Mouse (Mus musculus) hindbrain, postnatal 0 days (tissue): Measurements from ENCODE around the gene Polr2j. TPM values are rescaled to one million over a fixed set of nuclear protein-coding genes. Genes with fewer than 3 reads are reported as not detected.
A peak's percentile ranks its signal among the peaks of the same experiment; 100 is the strongest.

ENCODE experiments used
- ATAC-seq: fragments of 200-750 bp; cut with Nextera tagmentation; 2 replicates; pipeline ENCODE4 v1.8.0; 2017; ENCODE audit warnings: mild to moderate bottlenecking, moderate TSS enrichment, moderate library complexity
- DNase-seq: peaks from one replicate; pipeline ENCODE4 v3.0.0-alpha.2; 2015; ENCODE audit warnings: low spot score
- H3K27ac ChIP-seq: fragments of 300-500 bp; sonication (generic); 2 replicates; pipeline ENCODE4 v1.5.1; 2014; ENCODE audit warnings: mild to moderate bottlenecking
- H3K27me3 ChIP-seq: fragments of 300-500 bp; sonication (generic); 2 replicates; pipeline ENCODE4 v1.6.1; 2014; ENCODE audit warnings: low read length, mixed read lengths; ENCODE audit not compliant: insufficient read depth
- H3K36me3 ChIP-seq: fragments of 300-500 bp; sonication (generic); 2 replicates; pipeline ENCODE4 v1.6.1; 2014; ENCODE audit warnings: low read length, mixed read lengths; ENCODE audit not compliant: insufficient read depth
- H3K4me1 ChIP-seq: fragments of 300-500 bp; sonication (generic); 2 replicates; pipeline ENCODE4 v1.6.1; 2014; ENCODE audit warnings: antibody characterized with exemption, low read length, mixed read lengths; ENCODE audit not compliant: insufficient read depth
- H3K4me2 ChIP-seq: fragments of 300-500 bp; sonication (generic); 2 replicates; pipeline ENCODE4 v1.6.1; 2014; ENCODE audit warnings: low read depth, mild to moderate bottlenecking, low read length, moderate library complexity, mixed read lengths
- H3K4me3 ChIP-seq: fragments of 300-500 bp; sonication (generic); 2 replicates; pipeline ENCODE4 v1.5.1; 2014; ENCODE audit warnings: low read length
- H3K9ac ChIP-seq: fragments of 300-500 bp; sonication (generic); replicated peaks from 2 replicates; pipeline ENCODE4 v1.6.1; 2014; ENCODE audit warnings: mild to moderate bottlenecking, low read length, moderate library complexity, mixed read lengths
- H3K9me3 ChIP-seq: fragments of 300-500 bp; sonication (generic); 2 replicates; pipeline ENCODE4 v1.6.1; 2016; ENCODE audit warnings: low read length, mixed read lengths
- CTCF ChIP-seq: IDR thresholded peaks from 2 replicates; pipeline ENCODE4 v1.5.1; 2016; ENCODE audit warnings: antibody characterized with exemption, control low read depth, low read depth
- WGBS: fragments of 180-500 bp; shearing (Covaris S2); extraction: QIAGEN DNeasy Blood & Tissue Kit; methylation state at CpG from one replicate; pipeline ENCODE4 v1.1.7; 2014; 5-methylcytosine and 5-hydroxymethylcytosine counted together
- microRNA-seq, 2 experiments: library from miRNA; unstranded; fragments of <30 nt; microRNA quantifications; one replicate each; pipeline ENCODE4; 2016
- polyA plus RNA-seq: library from polyadenylated mRNA; unstranded; fragments of >200 nt; fragmentation: Nextera tagmentation; extraction: Ambion mirVana; gene quantifications from 2 replicates; pipeline ENCODE4 v1.2.1, GENCODE M21; 2015
- total RNA-seq: library from RNA; depleted of rRNA; stranded (reverse); fragments of >200 nt; gene quantifications from 2 replicates; pipeline ENCODE4 v1.2.3, GENCODE M21; 2014; rRNA removed

The Polr2j gene
- total and polyA plus RNA-seq, 2 experiments from 2014 or later = 159 to 245 TPM

DNA sequence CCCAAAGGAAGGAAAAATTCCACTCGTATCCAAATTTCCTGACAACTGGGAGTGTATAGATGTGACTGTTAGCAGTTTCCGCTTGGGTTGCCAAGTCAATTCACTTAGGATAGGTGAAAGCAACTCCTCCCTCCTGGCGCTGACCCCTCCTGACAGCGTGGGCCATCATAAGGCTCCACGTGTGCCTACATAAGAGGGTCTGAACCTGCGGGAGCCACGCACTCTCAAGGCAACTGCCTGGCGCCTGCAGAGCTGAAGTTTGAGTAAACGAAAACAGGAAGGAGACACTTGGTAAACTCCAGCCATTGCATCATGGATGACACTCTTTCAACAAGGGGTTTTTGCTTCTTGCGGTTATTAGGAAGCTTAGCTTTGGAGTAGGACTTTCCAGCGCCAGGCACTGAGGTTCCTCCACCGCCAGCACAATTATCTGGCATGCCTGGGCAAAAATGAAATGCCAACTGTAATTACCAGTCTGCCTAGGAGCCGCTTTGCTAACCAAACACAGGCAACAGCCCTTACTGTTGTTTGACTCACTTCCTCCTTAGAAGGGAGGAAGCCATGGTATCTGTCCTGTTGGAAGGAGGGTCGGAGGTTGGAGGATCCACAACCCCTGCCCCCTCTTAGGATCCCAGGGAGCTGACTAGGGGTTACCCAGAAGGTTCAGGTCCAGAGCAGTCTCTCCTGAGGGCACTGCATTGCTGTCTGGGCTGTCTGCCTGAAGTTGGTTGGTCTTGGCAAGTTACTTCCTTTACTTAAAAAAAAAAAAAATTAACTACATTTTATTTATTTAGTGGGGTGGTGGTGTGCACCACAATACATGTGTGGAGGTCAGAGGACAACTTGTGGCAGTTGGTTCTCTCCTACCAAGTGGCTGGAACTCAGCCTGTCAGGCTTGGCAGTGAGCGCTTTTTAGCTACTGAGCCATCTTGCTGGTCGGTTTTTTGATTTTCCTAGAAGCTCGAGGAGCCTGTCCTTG lies 55.2 kb downstream of the Polr2j start:
- peak overlapping the region; percentile 59 for H3K4me3 ChIP-seq
- WGBS = 27% methylated on average over 17 of the region's 17 CpGs
- peak overlapping the region; percentile 90 for H3K4me2 ChIP-seq
- ATAC-seq (0 out of 2 replicates have a peak, but pooled peaks have one; percentile 6), DNase-seq (peak; percentile 16)
- H3K4me1 ChIP-seq = peaks cover 4% of the 10 kb centered on the region; the same call in 1 of the 2 replicates
- peak overlapping the region; percentile 83 for H3K27ac ChIP-seq
- H3K9me3 ChIP-seq = no peaks in the 10 kb centered on the region
- H3K36me3 ChIP-seq = no peaks in the 10 kb centered on the region
- H3K27me3 ChIP-seq = no peaks in the 10 kb centered on the region
- peak overlapping the region; percentile 69; the same call in 1 of the 2 replicates for H3K9ac ChIP-seq
- TF ChIP-seq CTCF = no peak

Small RNA genes within 50 kb of the gene (microRNA-seq; reads per million reads assigned to microRNA genes)
- gene Mir7035 = 1.8 to 2.1 reads per million in 2 experiments

Other genes with a start within 250 kb of the Polr2j start
- 29.4 and 29.6 TPM in 2 replicates for gene Hspb1, start 228.7 kb upstream of the Polr2j start, total RNA-seq
- 28.0 and 30.0 TPM in 2 replicates for gene Hspb1, start 228.7 kb upstream of the Polr2j start, polyA plus RNA-seq
- 334 and 336 TPM in 2 replicates for gene Ywhag, start 182.0 kb upstream of the Polr2j start, total RNA-seq
- 734 and 782 TPM in 2 replicates for gene Ywhag, start 182.0 kb upstream of the Polr2j start, polyA plus RNA-seq
- gene Ssc4d, start 142.1 kb upstream of the Polr2j start, total RNA-seq = 6.5 and 18.9 TPM in 2 replicates
- gene Ssc4d, start 142.1 kb upstream of the Polr2j start, polyA plus RNA-seq = 3.6 and 3.8 TPM in 2 replicates
- gene Zp3, start 136.5 kb upstream of the Polr2j start, total RNA-seq = 0.10 TPM in 1 of 2 replicates, not detected in the other
- 0.18 and 0.39 TPM in 2 replicates for gene Zp3, start 136.5 kb upstream of the Polr2j start, polyA plus RNA-seq
- gene Dtx2, start 121.8 kb upstream of the Polr2j start, total RNA-seq = 23.5 and 28.6 TPM in 2 replicates
- gene Dtx2, start 121.8 kb upstream of the Polr2j start, polyA plus RNA-seq = 17.4 and 17.9 TPM in 2 replicates
- not detected in 2 replicates for gene Upk3b, start 78.1 kb upstream of the Polr2j start, total RNA-seq
- gene Upk3b, start 78.1 kb upstream of the Polr2j start, polyA plus RNA-seq = not detected in 2 replicates
- gene Upk3bl, start 62.1 kb upstream of the Polr2j start, total RNA-seq = not detected in 2 replicates
- 0.14 TPM in 1 of 2 replicates, not detected in the other for gene Upk3bl, start 62.1 kb upstream of the Polr2j start, polyA plus RNA-seq
- gene Rasa4, start 32.7 kb upstream of the Polr2j start, total RNA-seq = 27.0 and 27.5 TPM in 2 replicates
- gene Rasa4, start 32.7 kb upstream of the Polr2j start, polyA plus RNA-seq = 19.2 and 19.4 TPM in 2 replicates
- 32.9 and 35.8 TPM in 2 replicates for gene Lrwd1, start 19.4 kb downstream of the Polr2j start, total RNA-seq
- 16.8 and 17.7 TPM in 2 replicates for gene Lrwd1, start 19.4 kb downstream of the Polr2j start, polyA plus RNA-seq
- gene Alkbh4, start 19.5 kb downstream of the Polr2j start, total RNA-seq = 17.6 and 21.9 TPM in 2 replicates
- 15.2 and 15.4 TPM in 2 replicates for gene Alkbh4, start 19.5 kb downstream of the Polr2j start, polyA plus RNA-seq
- gene Orai2, start 54.1 kb downstream of the Polr2j start, total RNA-seq = 122 and 148 TPM in 2 replicates
- gene Orai2, start 54.1 kb downstream of the Polr2j start, polyA plus RNA-seq = 50.6 and 56.8 TPM in 2 replicates
- gene Prkrip1, start 82.3 kb downstream of the Polr2j start, total RNA-seq = 11.2 and 15.1 TPM in 2 replicates
- gene Prkrip1, start 82.3 kb downstream of the Polr2j start, polyA plus RNA-seq = 58.7 and 59.0 TPM in 2 replicates
- 41.7 and 49.6 TPM in 2 replicates for gene Sh2b2, start 129.9 kb downstream of the Polr2j start, total RNA-seq
- 14.4 and 15.3 TPM in 2 replicates for gene Sh2b2, start 129.9 kb downstream of the Polr2j start, polyA plus RNA-seq